Mouse (Mus musculus) bone marrow macrophage, adult 2 months (primary cell): ENCODE measurements around the gene Il22ra2.

ENCODE experiments used
- CTCF ChIP-seq: IDR thresholded peaks from 2 replicates; pipeline ENCODE4 v1.5.1; 2012; ENCODE audit warnings: low read depth, mild to moderate bottlenecking, low read length, moderate library complexity
- POLR2A ChIP-seq: IDR thresholded peaks from 2 replicates; pipeline ENCODE4 v1.6.1; 2012; ENCODE audit warnings: mild to moderate bottlenecking, low read depth, low read length, borderline replicate concordance

GRCm38 (mm10) chr10:19577571-19577970, 44.2 kb upstream of the Il22ra2 start:
- TF ChIP-seq CTCF, result no peak
- TF ChIP-seq POLR2A, result no peak
